Mouse (Mus musculus) cerebellum, adult 2 months (tissue): ENCODE measurements around the gene Megf8. TPM values are rescaled to one million over a fixed set of nuclear protein-coding genes. Genes with fewer than 3 reads are reported as not detected.

ENCODE experiments used
- DNase-seq, 2 experiments: peaks; one replicate each; pipeline ENCODE4 v3.0.0; 2021
- H3K27ac ChIP-seq: fragments of 200-500 bp; 2 replicates; pipeline ENCODE4 v1.5.1; 2012; ENCODE audit warnings: low read length, control low read depth, inconsistent platforms; ENCODE audit not compliant: insufficient read depth
- H3K27me3 ChIP-seq: fragments of 200-500 bp; 2 replicates; pipeline ENCODE4 v1.6.1; 2012; ENCODE audit warnings: inconsistent platforms, mild to moderate bottlenecking, low read length, moderate library complexity; ENCODE audit not compliant: control insufficient read depth, insufficient read depth
- H3K4me1 ChIP-seq: fragments of 200-500 bp; 2 replicates; pipeline ENCODE4 v1.6.1; 2011; ENCODE audit warnings: low read length; ENCODE audit not compliant: control insufficient read depth, insufficient read depth
- H3K4me3 ChIP-seq: fragments of 200-500 bp; replicated peaks from 2 replicates; pipeline ENCODE3; 2011; ENCODE audit warnings: mild to moderate bottlenecking, low read depth, low read length, control low read depth; ENCODE audit not compliant: insufficient read depth
- CTCF ChIP-seq: fragments of 200-500 bp; IDR thresholded peaks from 2 replicates; pipeline ENCODE4 v1.5.1; 2011; ENCODE audit warnings: low read depth, mild to moderate bottlenecking, control low read depth, low read length, moderate library complexity, borderline replicate concordance; ENCODE audit not compliant: insufficient read depth
- POLR2A ChIP-seq: fragments of 200-500 bp; IDR thresholded peaks from 2 replicates; pipeline ENCODE4 v1.6.1; 2011; ENCODE audit warnings: low read length, control low read depth, borderline replicate concordance; ENCODE audit not compliant: insufficient read depth
- WGBS: fragments of 180-500 bp; shearing (Covaris S2); methylation state at CpG from one replicate; pipeline ENCODE4 v1.1.7; 2018; 5-methylcytosine and 5-hydroxymethylcytosine counted together
- polyA plus RNA-seq: library from polyadenylated mRNA; depleted of rRNA; stranded (reverse); fragments of >200 nt; gene quantifications from 2 replicates; pipeline ENCODE4 v1.2.3, GENCODE M21; 2012

Gene Megf8
- polyA plus RNA-seq, 1 experiment: 76.8 TPM

- H3K4me1 ChIP-seq: peaks cover 29% of the 10 kb centered on the region
- peak in 1 of 2 experiments; percentile 39 for DNase-seq
- TF ChIP-seq CTCF: peak; percentile 6; the same call in 1 of the 2 replicates
- TF ChIP-seq POLR2A: no peak
- H3K27me3 ChIP-seq: no peaks in the 10 kb centered on the region
- WGBS: 19% methylated on average over 42 of the region's 42 CpGs
- no peak overlapping the region for H3K27ac ChIP-seq
- H3K4me3 ChIP-seq: no peak overlapping the region
Measured at GRCm38 (mm10) chr7:25379551-25380351, 62.8 kb downstream of the Megf8 start.

GRCm38 (mm10) chr7:25380392-25381283 is 63.7 kb downstream of the Megf8 start:
- no peak for DNase-seq
- Histone ChIP-seq H3K4me1 (peaks cover 34% of the 10 kb centered on the region), H3K27ac (no peak overlapping the region), H3K27me3 (no peaks in the 10 kb centered on the region), H3K4me3 (no peak overlapping the region)
- WGBS: 77% methylated on average over 18 of the region's 18 CpGs
- TF ChIP-seq POLR2A (no peak), CTCF (no peak)

- H3K27ac ChIP-seq: no peak overlapping the region
- H3K27me3 ChIP-seq: no peaks in the 10 kb centered on the region
- no peak for DNase-seq
- no peak for TF ChIP-seq POLR2A
- no peak for TF ChIP-seq CTCF
- no peak overlapping the region for H3K4me3 ChIP-seq
- peaks cover 41% of the 10 kb centered on the region for H3K4me1 ChIP-seq
- WGBS: 58% methylated on average over 3 of the region's 3 CpGs
Measured at GRCm38 (mm10) chr7:25381284-25381680, 64.3 kb downstream of the Megf8 start.

- H3K4me3 ChIP-seq: no peak overlapping the region
- H3K27me3 ChIP-seq: no peaks in the 10 kb centered on the region
- H3K27ac ChIP-seq: no peak overlapping the region
- TF ChIP-seq CTCF: no peak
- no peak for TF ChIP-seq POLR2A
- DNase-seq: no peak
- peaks cover 45% of the 10 kb centered on the region for H3K4me1 ChIP-seq
Measured at GRCm38 (mm10) chr7:25382541-25382940, 65.6 kb downstream of the Megf8 start.

- no peaks in the 10 kb centered on the region for H3K27me3 ChIP-seq
- 30% methylated on average over 7 of the region's 7 CpGs for WGBS
- H3K27ac ChIP-seq: peak overlapping the region; percentile 12
- no peak overlapping the region for H3K4me3 ChIP-seq
- no peak for TF ChIP-seq CTCF
- TF ChIP-seq POLR2A: no peak
- no peak for DNase-seq
- peaks cover 51% of the 10 kb centered on the region for H3K4me1 ChIP-seq
Measured at GRCm38 (mm10) chr7:25383385-25383784, 66.4 kb downstream of the Megf8 start.

GRCm38 (mm10) chr7:25383891-25384290 is 66.9 kb downstream of the Megf8 start:
- H3K27ac ChIP-seq: peak overlapping the region; percentile 12
- no peaks in the 10 kb centered on the region for H3K27me3 ChIP-seq
- peaks cover 51% of the 10 kb centered on the region for H3K4me1 ChIP-seq
- WGBS: 31% methylated on average over 4 of the region's 4 CpGs
- TF ChIP-seq CTCF (no peak), POLR2A (no peak)
- no peak for DNase-seq
- no peak overlapping the region for H3K4me3 ChIP-seq

GRCm38 (mm10) chr7:25384318-25384717 is 67.4 kb downstream of the Megf8 start:
- DNase-seq: no peak
- Histone ChIP-seq H3K4me1 (peaks cover 51% of the 10 kb centered on the region), H3K27me3 (no peaks in the 10 kb centered on the region), H3K27ac (no peak overlapping the region), H3K4me3 (no peak overlapping the region)
- no peak for TF ChIP-seq CTCF
- WGBS: 80% methylated on average over 13 of the region's 13 CpGs
